Mouse (Mus musculus): ENCODE measurements around the gene Ube2f. TPM values are rescaled to one million over a fixed set of nuclear protein-coding genes. Genes with fewer than 3 reads are reported as not detected.

Ube2f gene
- polyA plus RNA-seq, 1 experiment from 2014 or later: 66.3 TPM

DNA sequence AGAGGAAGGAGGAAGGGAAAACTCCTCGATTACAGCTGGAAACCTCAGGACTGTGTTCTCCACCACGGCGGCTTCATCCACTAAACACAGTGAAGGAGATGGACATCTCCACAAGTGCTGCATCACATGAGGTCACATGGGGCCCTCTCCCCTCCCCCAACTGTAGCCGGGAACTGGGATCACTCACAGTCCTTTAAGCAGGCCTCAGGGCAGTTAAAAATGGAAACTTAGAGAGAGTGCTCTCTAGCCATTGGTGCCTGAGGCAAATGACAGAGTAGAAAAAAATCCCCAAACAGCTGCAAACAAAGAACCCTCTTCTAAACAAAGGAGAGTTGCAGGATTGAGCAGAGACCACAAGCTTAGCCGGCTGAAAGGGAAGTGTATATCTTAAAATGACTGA lies 63.1 kb downstream of the Ube2f start:
- no peak for ATAC-seq (ENCODE audit: low read depth)
- H3K27me3 ChIP-seq (ENCODE audit: control insufficient read depth, insufficient read depth, low read depth, low read length): no peaks in the 10 kb centered on the region
- H3K9ac ChIP-seq (ENCODE audit: low read depth, low read length): no peak overlapping the region
- H3K9me3 ChIP-seq (replicated peaks; ENCODE audit: control insufficient read depth, low read length): no peaks in the 10 kb centered on the region
- WGBS (ENCODE audit: insufficient replicate concordance): 68% methylated on average over 5 of the region's 5 CpGs
- H3K4me3 ChIP-seq (ENCODE audit: low read depth, low read length): no peak overlapping the region
- H3K27ac ChIP-seq (ENCODE audit: low read length): no peak overlapping the region
- H3K36me3 ChIP-seq (ENCODE audit: control insufficient read depth, insufficient read depth): peaks cover 32% of the 10 kb centered on the region
- H3K4me1 ChIP-seq (ENCODE audit: control insufficient read depth, low read depth, low read length): no peaks in the 10 kb centered on the region
- H3K4me2 ChIP-seq (ENCODE audit: low read depth, low read length): no peak overlapping the region

DNA sequence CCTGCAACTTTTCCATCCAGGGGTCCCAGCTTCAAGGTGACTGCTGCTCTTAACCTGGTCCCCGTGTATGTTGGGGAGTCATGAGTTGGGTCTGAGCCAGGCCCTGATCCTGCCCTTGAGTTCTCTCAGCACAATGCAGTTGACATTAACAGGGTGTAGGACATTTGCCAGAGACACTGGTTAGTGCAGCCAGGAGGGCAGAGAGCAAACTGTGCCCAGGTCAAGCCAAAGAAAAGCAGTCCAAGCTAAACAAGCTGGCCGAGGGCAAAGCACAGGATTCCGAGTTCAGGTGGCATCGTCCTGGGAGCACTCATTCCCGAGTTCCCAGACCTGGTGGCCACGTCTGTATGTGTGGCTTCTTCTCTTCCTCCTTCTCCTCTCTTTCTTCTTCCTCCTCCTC lies 67.6 kb downstream of the Ube2f start:
- H3K27ac ChIP-seq (ENCODE audit: low read length): no peak overlapping the region
- no peaks in the 10 kb centered on the region for H3K27me3 ChIP-seq (ENCODE audit: control insufficient read depth, insufficient read depth, low read depth, low read length)
- no peak for ATAC-seq (ENCODE audit: low read depth)
- no peak overlapping the region for H3K4me2 ChIP-seq (ENCODE audit: low read depth, low read length)
- no peaks in the 10 kb centered on the region for H3K9me3 ChIP-seq (replicated peaks; ENCODE audit: control insufficient read depth, low read length)
- H3K4me3 ChIP-seq (ENCODE audit: low read depth, low read length): no peak overlapping the region
- H3K36me3 ChIP-seq (ENCODE audit: control insufficient read depth, insufficient read depth): peaks cover 6% of the 10 kb centered on the region
- H3K9ac ChIP-seq (ENCODE audit: low read depth, low read length): no peak overlapping the region
- H3K4me1 ChIP-seq (ENCODE audit: control insufficient read depth, low read depth, low read length): peaks cover 7% of the 10 kb centered on the region
- WGBS (ENCODE audit: insufficient replicate concordance): 78% methylated on average over 6 of the region's 6 CpGs

DNA sequence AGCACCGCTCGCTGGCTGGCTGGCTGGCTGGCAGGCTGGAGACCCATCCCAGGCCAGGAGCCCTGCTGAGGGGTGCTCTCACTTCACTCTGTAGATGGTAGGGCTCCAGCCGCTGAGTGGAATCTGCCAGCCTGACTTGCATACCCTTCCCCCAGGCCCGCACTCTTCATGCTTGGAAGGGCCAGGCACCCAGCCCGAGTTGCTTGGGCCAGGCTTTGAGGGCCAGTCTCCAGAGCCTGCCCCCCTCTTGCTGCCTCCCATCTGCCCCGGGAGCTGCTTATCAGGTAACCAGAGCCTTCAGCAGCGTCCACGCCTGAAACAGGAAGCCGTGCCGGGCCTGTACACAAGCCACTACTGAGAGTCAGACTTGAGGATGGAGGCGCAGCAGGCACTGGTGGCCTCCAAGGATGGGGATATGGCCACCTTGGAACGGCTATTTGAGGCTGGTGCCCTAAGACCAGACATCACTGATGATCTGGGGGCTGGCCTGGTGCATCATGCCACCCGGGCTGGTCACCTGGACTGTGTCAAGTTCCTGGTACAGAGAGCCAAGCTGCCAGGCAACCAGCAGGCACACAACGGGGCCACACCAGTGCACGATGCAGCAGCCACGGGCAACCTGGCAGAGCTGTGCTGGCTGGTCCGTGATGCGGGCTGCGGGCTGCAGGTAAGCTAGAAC lies 71.8 kb downstream of the Ube2f start, which contains the start of gene Espnl:
TSS of gene Espnl (plus strand) at position 316 of the 679 bp plus-strand sequence.
- Histone ChIP-seq H3K27me3 (ENCODE audit: control insufficient read depth, insufficient read depth, low read depth, low read length) (no peaks in the 10 kb centered on the region), H3K27ac (ENCODE audit: low read length) (no peak within 1 kb of the TSS), H3K9ac (ENCODE audit: low read depth, low read length) (no peak within 1 kb of the TSS), H3K36me3 (ENCODE audit: control insufficient read depth, insufficient read depth) (no peaks in the 10 kb centered on the region), H3K9me3 (replicated peaks; ENCODE audit: control insufficient read depth, low read length) (no peaks in the 10 kb centered on the region), H3K4me1 (ENCODE audit: control insufficient read depth, low read depth, low read length) (peaks cover 7% of the 10 kb centered on the region), H3K4me2 (ENCODE audit: low read depth, low read length) (no peak within 1 kb of the TSS), H3K4me3 (ENCODE audit: low read depth, low read length) (no peak within 1 kb of the TSS)
- peak; percentile 39; the same call in 1 of the 2 replicates for ATAC-seq (ENCODE audit: low read depth)
- WGBS (ENCODE audit: insufficient replicate concordance): 40% methylated on average over 19 of the region's 19 CpGs

DNA sequence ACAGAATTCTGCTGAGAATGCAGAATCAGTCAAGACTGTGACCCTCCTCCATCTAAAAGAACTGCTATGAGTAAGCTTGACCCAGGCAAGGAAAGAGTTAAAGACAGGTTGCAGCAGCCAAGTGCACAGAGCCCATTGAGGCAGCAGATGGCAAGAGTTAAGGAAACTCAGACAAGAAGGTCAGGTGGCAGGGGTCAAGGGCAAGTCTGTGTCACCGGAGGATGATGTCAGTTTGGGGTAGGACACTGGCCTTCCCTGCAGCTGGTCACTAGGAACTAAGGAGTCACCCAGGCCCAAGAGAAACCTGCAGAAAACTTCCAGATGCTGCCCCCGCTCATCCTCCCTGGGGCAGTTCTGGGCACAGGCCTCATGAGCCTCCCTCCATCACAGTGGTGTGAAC lies 74.5 kb downstream of the Ube2f start:
- no peak overlapping the region for H3K27ac ChIP-seq (ENCODE audit: low read length)
- no peaks in the 10 kb centered on the region for H3K27me3 ChIP-seq (ENCODE audit: control insufficient read depth, insufficient read depth, low read depth, low read length)
- no peak overlapping the region for H3K4me2 ChIP-seq (ENCODE audit: low read depth, low read length)
- no peak overlapping the region for H3K4me3 ChIP-seq (ENCODE audit: low read depth, low read length)
- WGBS (ENCODE audit: insufficient replicate concordance): 77% methylated on average over 2 of the region's 2 CpGs
- H3K9me3 ChIP-seq (replicated peaks; ENCODE audit: control insufficient read depth, low read length): no peaks in the 10 kb centered on the region
- ATAC-seq (ENCODE audit: low read depth): no peak
- H3K4me1 ChIP-seq (ENCODE audit: control insufficient read depth, low read depth, low read length): peaks cover 7% of the 10 kb centered on the region
- no peak overlapping the region for H3K9ac ChIP-seq (ENCODE audit: low read depth, low read length)
- no peaks in the 10 kb centered on the region for H3K36me3 ChIP-seq (ENCODE audit: control insufficient read depth, insufficient read depth)

DNA sequence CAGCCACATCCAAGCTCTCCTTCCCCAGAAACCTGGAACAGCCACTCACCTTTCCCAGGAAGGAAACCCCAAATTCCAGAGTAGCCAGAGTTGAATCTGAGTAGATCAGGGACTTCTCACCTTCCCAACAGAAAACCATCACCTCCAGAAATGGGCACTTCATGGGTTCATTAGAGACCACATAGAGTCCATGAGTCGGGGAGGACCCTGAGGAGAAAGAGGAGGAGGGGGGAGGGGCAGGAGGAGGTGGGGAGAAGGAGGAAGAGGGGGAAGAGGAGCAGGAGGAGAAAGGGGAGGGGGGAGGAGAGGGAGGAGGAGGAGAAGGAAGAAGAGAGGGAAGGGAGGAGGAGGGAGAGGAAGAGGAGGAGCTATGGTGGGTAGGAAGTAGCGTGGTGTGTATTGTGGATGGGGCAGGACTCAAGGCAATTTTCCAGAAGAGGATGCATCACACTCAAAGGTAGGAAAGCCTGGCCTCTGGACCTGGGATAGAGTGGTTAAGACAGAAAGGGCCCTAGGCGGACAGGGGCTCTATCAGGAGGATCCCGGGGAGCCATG lies 75.5 kb downstream of the Ube2f start:
- Histone ChIP-seq H3K4me2 (ENCODE audit: low read depth, low read length) (no peak overlapping the region), H3K9ac (ENCODE audit: low read depth, low read length) (no peak overlapping the region), H3K27me3 (ENCODE audit: control insufficient read depth, insufficient read depth, low read depth, low read length) (no peaks in the 10 kb centered on the region), H3K36me3 (ENCODE audit: control insufficient read depth, insufficient read depth) (no peaks in the 10 kb centered on the region), H3K4me1 (ENCODE audit: control insufficient read depth, low read depth, low read length) (peaks cover 7% of the 10 kb centered on the region), H3K9me3 (replicated peaks; ENCODE audit: control insufficient read depth, low read length) (no peaks in the 10 kb centered on the region), H3K4me3 (ENCODE audit: low read depth, low read length) (no peak overlapping the region), H3K27ac (ENCODE audit: low read length) (no peak overlapping the region)
- 39% methylated on average over 4 of the region's 4 CpGs for WGBS (ENCODE audit: insufficient replicate concordance)
- no peak for ATAC-seq (ENCODE audit: low read depth)

DNA sequence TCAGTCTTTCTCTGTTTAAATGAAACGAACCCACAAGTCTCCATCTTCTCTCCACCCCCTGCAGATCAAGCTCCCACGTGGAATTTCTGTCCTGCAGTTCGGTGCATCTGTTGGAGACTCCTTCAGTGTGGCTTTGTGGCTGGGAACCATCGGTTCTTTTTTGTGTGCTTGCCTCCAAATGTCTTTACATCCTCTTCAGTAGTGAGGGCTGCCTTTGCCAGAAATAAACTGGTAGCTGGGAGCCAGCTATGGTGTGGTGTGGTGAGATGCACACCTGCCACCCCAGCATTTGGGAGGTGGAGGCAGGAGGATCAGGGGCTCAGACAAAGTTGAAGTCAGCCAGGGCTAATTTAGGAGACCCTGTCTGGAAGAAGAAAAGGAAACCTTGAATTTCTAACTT lies 82.0 kb downstream of the Ube2f start:
- H3K9ac ChIP-seq (ENCODE audit: low read depth, low read length): no peak overlapping the region
- WGBS (ENCODE audit: insufficient replicate concordance): 53% methylated on average over 4 of the region's 4 CpGs
- ATAC-seq (ENCODE audit: low read depth): no peak
- no peaks in the 10 kb centered on the region for H3K4me1 ChIP-seq (ENCODE audit: control insufficient read depth, low read depth, low read length)
- H3K36me3 ChIP-seq (ENCODE audit: control insufficient read depth, insufficient read depth): no peaks in the 10 kb centered on the region
- H3K9me3 ChIP-seq (replicated peaks; ENCODE audit: control insufficient read depth, low read length): no peaks in the 10 kb centered on the region
- H3K4me2 ChIP-seq (ENCODE audit: low read depth, low read length): no peak overlapping the region
- H3K4me3 ChIP-seq (ENCODE audit: low read depth, low read length): no peak overlapping the region
- no peaks in the 10 kb centered on the region for H3K27me3 ChIP-seq (ENCODE audit: control insufficient read depth, insufficient read depth, low read depth, low read length)
- no peak overlapping the region for H3K27ac ChIP-seq (ENCODE audit: low read length)

DNA sequence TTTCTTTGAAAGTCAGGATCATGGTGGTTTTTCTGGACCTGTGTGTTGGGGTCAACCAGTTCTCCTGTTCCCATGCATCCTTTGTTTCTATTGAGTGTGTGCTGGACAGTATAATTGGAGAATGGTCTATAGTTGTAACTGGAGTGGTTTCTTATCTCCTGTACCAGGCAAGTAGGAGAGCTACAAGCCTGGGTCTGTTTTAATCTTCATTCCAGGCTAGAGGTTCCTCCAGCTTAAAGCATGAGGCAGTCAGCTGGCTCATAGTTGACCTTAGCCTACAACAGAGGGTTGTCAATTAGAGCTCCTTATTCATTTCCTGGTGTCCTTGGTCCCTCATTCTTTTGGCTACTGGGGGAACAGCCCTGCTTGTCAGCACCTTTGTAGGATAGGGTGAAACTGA lies 83.5 kb downstream of the Ube2f start:
- no peak overlapping the region for H3K4me3 ChIP-seq (ENCODE audit: low read depth, low read length)
- no peak overlapping the region for H3K4me2 ChIP-seq (ENCODE audit: low read depth, low read length)
- no peak for ATAC-seq (ENCODE audit: low read depth)
- no peaks in the 10 kb centered on the region for H3K27me3 ChIP-seq (ENCODE audit: control insufficient read depth, insufficient read depth, low read depth, low read length)
- H3K27ac ChIP-seq (ENCODE audit: low read length): no peak overlapping the region
- H3K36me3 ChIP-seq (ENCODE audit: control insufficient read depth, insufficient read depth): no peaks in the 10 kb centered on the region
- H3K9ac ChIP-seq (ENCODE audit: low read depth, low read length): no peak overlapping the region
- H3K9me3 ChIP-seq (replicated peaks; ENCODE audit: control insufficient read depth, low read length): no peaks in the 10 kb centered on the region
- no peaks in the 10 kb centered on the region for H3K4me1 ChIP-seq (ENCODE audit: control insufficient read depth, low read depth, low read length)

DNA sequence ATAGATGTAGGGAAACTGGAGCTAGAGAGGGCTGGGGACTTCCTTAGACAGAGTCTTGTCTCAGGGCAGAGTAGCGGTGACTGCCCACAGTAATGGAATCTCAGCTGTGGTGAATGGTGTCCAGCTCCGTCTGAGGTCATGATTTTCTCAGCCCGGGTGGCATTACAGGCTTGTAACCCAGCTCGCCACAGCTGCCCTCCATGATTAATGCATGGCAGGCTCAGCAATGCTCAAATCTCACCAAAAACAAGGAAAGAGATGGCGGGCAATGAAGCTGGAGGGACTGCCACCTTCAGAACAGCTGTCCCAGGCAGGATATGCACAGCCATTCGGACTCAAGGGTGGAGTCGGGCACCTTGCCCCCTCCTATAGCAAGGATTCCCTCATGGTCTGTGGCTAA lies 87.3 kb downstream of the Ube2f start:
- 63% methylated on average over 7 of the region's 7 CpGs for WGBS (ENCODE audit: insufficient replicate concordance)
- Histone ChIP-seq H3K4me2 (ENCODE audit: low read depth, low read length) (no peak overlapping the region), H3K27me3 (ENCODE audit: control insufficient read depth, insufficient read depth, low read depth, low read length) (peaks cover 2% of the 10 kb centered on the region; the same call in 1 of the 2 replicates)

More for the DNA sequence above, 87.3 kb downstream of the Ube2f start:
- Histone ChIP-seq H3K4me3 (ENCODE audit: low read depth, low read length) (no peak overlapping the region), H3K9ac (ENCODE audit: low read depth, low read length) (no peak overlapping the region), H3K9me3 (replicated peaks; ENCODE audit: control insufficient read depth, low read length) (no peaks in the 10 kb centered on the region), H3K4me1 (ENCODE audit: control insufficient read depth, low read depth, low read length) (no peaks in the 10 kb centered on the region), H3K27ac (ENCODE audit: low read length) (no peak overlapping the region), H3K36me3 (ENCODE audit: control insufficient read depth, insufficient read depth) (no peaks in the 10 kb centered on the region)
- no peak for ATAC-seq (ENCODE audit: low read depth)

All from liver, embryonic 16.5 days (tissue).